Mouse (Mus musculus) midbrain, postnatal 0 days (tissue): ENCODE data around the gene Saa2. TPM values are rescaled to one million over a fixed set of nuclear protein-coding genes. Genes with fewer than 3 reads are reported as not detected.

ENCODE experiments used
- ATAC-seq: fragments of 200-750 bp; cut with Nextera tagmentation; 2 replicates; pipeline ENCODE4 v1.8.0; 2017; ENCODE audit warnings: moderate number of reproducible peaks, mild to moderate bottlenecking, moderate TSS enrichment, moderate library complexity; ENCODE audit not compliant: low FRiP score
- DNase-seq: peaks from one replicate; pipeline ENCODE4 v3.0.0-alpha.2; 2015; ENCODE audit warnings: low spot score
- H3K27ac ChIP-seq: fragments of 300-500 bp; sonication (generic); 2 replicates; pipeline ENCODE4 v1.5.1; 2014; ENCODE audit warnings: low read depth, mild to moderate bottlenecking, low read length, mixed read lengths
- H3K27me3 ChIP-seq: fragments of 300-500 bp; sonication (generic); 2 replicates; pipeline ENCODE4 v1.6.1; 2014; ENCODE audit warnings: low read length, control low read depth, mixed read lengths; ENCODE audit not compliant: insufficient read depth
- H3K36me3 ChIP-seq: fragments of 300-500 bp; sonication (generic); 2 replicates; pipeline ENCODE4 v1.6.1; 2014; ENCODE audit warnings: low read length, control low read depth, mixed read lengths; ENCODE audit not compliant: insufficient read depth
- H3K4me1 ChIP-seq: fragments of 300-500 bp; sonication (generic); 2 replicates; pipeline ENCODE4 v1.6.1; 2014; ENCODE audit warnings: mild to moderate bottlenecking, control low read depth, antibody characterized with exemption, low read length, mixed read lengths; ENCODE audit not compliant: insufficient read depth
- H3K4me2 ChIP-seq: fragments of 300-500 bp; sonication (generic); 2 replicates; pipeline ENCODE4 v1.6.1; 2014; ENCODE audit warnings: low read depth, mild to moderate bottlenecking, low read length, mixed read lengths; ENCODE audit not compliant: poor library complexity, severe bottlenecking
- H3K4me3 ChIP-seq: fragments of 300-500 bp; sonication (generic); 2 replicates; pipeline ENCODE4 v1.5.1; 2014; ENCODE audit warnings: low read depth, mild to moderate bottlenecking, low read length, moderate library complexity
- H3K9ac ChIP-seq: fragments of 300-500 bp; sonication (generic); replicated peaks from 2 replicates; pipeline ENCODE4 v1.6.1; 2014; ENCODE audit warnings: mild to moderate bottlenecking, low read length, moderate library complexity, mixed read lengths; ENCODE audit not compliant: poor library complexity, severe bottlenecking
- H3K9me3 ChIP-seq: fragments of 300-500 bp; sonication (generic); 2 replicates; pipeline ENCODE4 v1.6.1; 2016; ENCODE audit warnings: low read length, control low read depth
- CTCF ChIP-seq: IDR thresholded peaks from 2 replicates; pipeline ENCODE4 v1.5.1; 2016; ENCODE audit warnings: antibody characterized with exemption, mild to moderate bottlenecking
- WGBS: fragments of 180-500 bp; shearing (Covaris S2); extraction: QIAGEN DNeasy Blood & Tissue Kit; methylation state at CpG from one replicate; pipeline ENCODE4 v1.1.7; 2014; 5-methylcytosine and 5-hydroxymethylcytosine counted together
- polyA plus RNA-seq: library from polyadenylated mRNA; unstranded; fragments of >200 nt; fragmentation: Nextera tagmentation; extraction: Ambion mirVana; gene quantifications from 2 replicates; pipeline ENCODE4 v1.2.1, GENCODE M21; 2015
- total RNA-seq: library from RNA; depleted of rRNA; stranded (reverse); fragments of >200 nt; gene quantifications from 2 replicates; pipeline ENCODE4 v1.2.3, GENCODE M21; 2014

Gene Saa2
- total and polyA plus RNA-seq, 2 experiments from 2014 or later: not detected

GRCm38 (mm10) chr7:46718591-46719270 is 32.9 kb upstream of the Saa2 start:
- H3K27ac ChIP-seq: no peak overlapping the region
- DNase-seq (peak; percentile 82), ATAC-seq (peak; percentile 65; the same call in 1 of the 2 replicates)

DNA sequence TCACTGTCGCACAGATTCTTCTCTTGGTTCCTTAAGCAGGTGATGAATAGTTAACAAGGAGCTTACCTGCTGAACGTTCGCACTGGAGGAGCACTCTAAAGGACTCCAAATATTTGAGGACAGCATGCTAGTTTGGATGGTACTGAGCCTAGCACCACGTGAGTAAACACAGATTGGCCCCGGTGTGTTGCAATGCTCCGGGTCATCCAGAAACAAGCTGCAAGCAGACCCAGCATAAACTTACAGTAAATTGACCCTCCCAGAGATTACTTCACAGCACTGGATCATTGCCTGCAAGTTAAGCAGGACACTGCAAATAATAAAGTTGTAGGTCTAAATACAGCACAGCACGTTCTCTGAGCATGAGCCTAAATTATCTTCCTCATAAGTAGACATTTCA is 32.1 kb upstream of the Saa2 start:
- H3K4me2 ChIP-seq: no peak overlapping the region
- H3K4me1 ChIP-seq: no peaks in the 10 kb centered on the region
- H3K9me3 ChIP-seq: no peaks in the 10 kb centered on the region
- DNase-seq (no peak), ATAC-seq (no peak)
- H3K27ac ChIP-seq: no peak overlapping the region
- peaks cover 6% of the 10 kb centered on the region; the same call in 1 of the 2 replicates for H3K27me3 ChIP-seq
- H3K9ac ChIP-seq: no peak overlapping the region
- no peaks in the 10 kb centered on the region for H3K36me3 ChIP-seq
- no peak for TF ChIP-seq CTCF
- no peak overlapping the region for H3K4me3 ChIP-seq
- WGBS: 78% methylated on average over 7 of the region's 7 CpGs

More at GRCm38 (mm10) chr7:46718591-46719270, 32.9 kb upstream of the Saa2 start:
- WGBS: 82% methylated on average over 7 of the region's 7 CpGs
- no peak for TF ChIP-seq CTCF
- no peak overlapping the region for H3K4me3 ChIP-seq
- no peak overlapping the region for H3K9ac ChIP-seq
- peaks cover 6% of the 10 kb centered on the region; the same call in 1 of the 2 replicates for H3K27me3 ChIP-seq
- no peaks in the 10 kb centered on the region for H3K4me1 ChIP-seq
- H3K36me3 ChIP-seq: no peaks in the 10 kb centered on the region
- H3K4me2 ChIP-seq: no peak overlapping the region
- H3K9me3 ChIP-seq: no peaks in the 10 kb centered on the region

- Histone ChIP-seq H3K9ac (no peak overlapping the region), H3K27ac (no peak overlapping the region), H3K27me3 (peaks cover 6% of the 10 kb centered on the region; the same call in 1 of the 2 replicates), H3K36me3 (no peaks in the 10 kb centered on the region), H3K4me3 (no peak overlapping the region), H3K4me1 (no peaks in the 10 kb centered on the region), H3K9me3 (no peaks in the 10 kb centered on the region), H3K4me2 (no peak overlapping the region)
- DNase-seq (peak; percentile 42), ATAC-seq (no peak)
- WGBS: 76% methylated on average over 9 of the region's 9 CpGs
- no peak for TF ChIP-seq CTCF
Measured at GRCm38 (mm10) chr7:46720460-46720859, 31.1 kb upstream of the Saa2 start.

DNA sequence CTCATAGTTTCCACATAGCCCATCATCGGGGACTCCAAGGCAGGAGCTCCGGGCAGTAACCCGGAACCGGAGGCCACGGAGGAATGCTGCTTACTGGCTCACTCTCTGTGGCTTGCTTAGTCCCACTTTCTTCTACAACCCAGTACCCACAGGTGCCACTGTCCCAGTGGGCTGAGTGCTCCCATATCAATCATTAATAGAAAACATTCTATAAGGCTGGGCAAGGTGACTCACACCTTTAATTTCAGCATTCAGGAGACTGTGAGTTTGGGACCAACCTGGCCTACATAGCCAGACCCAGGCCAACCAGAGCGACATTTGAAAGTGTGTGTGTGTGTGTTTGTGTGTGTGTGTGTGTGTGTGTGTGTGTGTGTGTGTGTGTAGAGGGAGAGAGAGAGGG is 28.2 kb upstream of the Saa2 start:
- H3K27ac ChIP-seq: no peak overlapping the region
- no peak for TF ChIP-seq CTCF
- 95% methylated on average over 6 of the region's 6 CpGs for WGBS
- no peaks in the 10 kb centered on the region for H3K4me1 ChIP-seq
- no peak overlapping the region for H3K4me3 ChIP-seq
- no peak for ATAC-seq
- no peak for DNase-seq
- H3K9ac ChIP-seq: no peak overlapping the region
- no peaks in the 10 kb centered on the region for H3K36me3 ChIP-seq
- no peaks in the 10 kb centered on the region for H3K9me3 ChIP-seq
- H3K27me3 ChIP-seq: peaks cover 6% of the 10 kb centered on the region; the same call in 1 of the 2 replicates
- no peak overlapping the region for H3K4me2 ChIP-seq

DNA sequence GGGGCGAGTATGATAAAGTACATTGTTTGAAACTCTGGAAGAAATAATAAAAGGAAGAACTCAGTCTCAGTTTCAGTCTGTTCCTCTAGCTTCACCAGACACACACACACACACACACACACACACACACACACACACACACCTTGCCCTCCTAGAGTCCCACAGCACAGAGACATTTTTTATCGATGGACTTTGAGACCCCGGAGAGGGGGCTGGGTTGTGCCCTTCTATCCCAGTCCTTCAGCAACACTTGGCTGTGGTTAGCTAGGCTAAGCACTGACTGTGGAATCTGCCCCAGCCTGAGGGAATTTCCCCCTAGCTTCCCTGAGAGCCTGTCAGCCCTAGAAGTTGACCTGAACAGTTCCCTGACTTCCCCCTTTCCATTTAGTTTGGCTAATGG is 27.7 kb upstream of the Saa2 start:
- WGBS: 88% methylated on average over 3 of the region's 3 CpGs

DNA sequence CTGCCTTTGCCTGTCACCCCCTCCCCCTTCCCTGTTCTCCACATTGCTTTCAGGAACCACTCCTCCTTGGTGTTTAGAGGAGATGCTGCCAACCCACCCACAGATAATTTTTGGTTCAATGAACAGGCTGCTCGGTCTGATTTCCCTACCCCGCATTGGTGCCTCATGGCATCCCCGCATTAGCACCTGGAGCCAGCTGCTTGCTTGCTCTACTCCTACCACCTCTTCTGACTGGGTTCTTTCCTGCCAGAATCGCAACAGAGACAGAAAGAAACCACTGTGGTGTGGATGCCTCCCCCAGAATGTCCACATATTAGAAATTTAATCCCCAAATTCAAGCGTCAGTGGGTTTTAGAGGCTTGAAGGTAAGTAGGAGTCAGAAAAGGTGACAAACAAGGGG is 27.2 kb upstream of the Saa2 start:
- Histone ChIP-seq H3K27me3 (0 out of 2 replicates have a peak, but pooled peaks cover 6% of the 10 kb centered on the region), H3K4me3 (no peak overlapping the region), H3K9me3 (no peaks in the 10 kb centered on the region), H3K4me2 (no peak overlapping the region), H3K4me1 (no peaks in the 10 kb centered on the region), H3K9ac (no peak overlapping the region), H3K27ac (no peak overlapping the region), H3K36me3 (no peaks in the 10 kb centered on the region)
- no peak for ATAC-seq
- TF ChIP-seq CTCF: no peak
- 76% methylated on average over 5 of the region's 5 CpGs for WGBS
- DNase-seq: no peak

More for the DNA sequence above, 27.7 kb upstream of the Saa2 start:
- Histone ChIP-seq H3K36me3 (no peaks in the 10 kb centered on the region), H3K9me3 (no peaks in the 10 kb centered on the region), H3K4me3 (no peak overlapping the region), H3K4me2 (no peak overlapping the region), H3K9ac (no peak overlapping the region), H3K4me1 (no peaks in the 10 kb centered on the region), H3K27me3 (0 out of 2 replicates have a peak, but pooled peaks cover 6% of the 10 kb centered on the region), H3K27ac (no peak overlapping the region)
- no peak for TF ChIP-seq CTCF
- DNase-seq (no peak), ATAC-seq (no peak)
